Mouse (Mus musculus): ENCODE data around the gene Emc7.

DNA sequence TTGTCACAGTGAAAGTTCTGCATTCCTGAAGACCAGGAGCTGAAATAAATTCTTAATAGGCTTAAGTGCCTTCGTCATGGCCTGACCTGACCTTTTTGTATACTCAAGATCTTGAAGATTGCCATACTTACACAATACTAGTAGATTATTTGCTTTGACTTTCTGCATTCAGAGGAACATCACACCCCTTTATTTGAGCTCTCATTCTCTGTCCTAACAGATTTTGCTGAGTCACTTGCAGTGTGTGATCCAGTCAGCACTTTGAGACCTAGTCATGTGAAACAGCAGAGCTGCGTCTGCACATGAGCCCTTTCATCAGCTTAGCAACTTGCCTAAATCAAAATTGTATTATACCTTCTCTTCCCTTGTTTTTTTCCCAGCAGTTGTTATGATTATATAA is 21.4 kb upstream of the Emc7 start:
- no peak for TF ChIP-seq CTCF (IDR thresholded peaks at IDR 0.05; ENCODE audit: insufficient read depth, low read length)
- no peak for TF ChIP-seq POLR2A (IDR thresholded peaks at IDR 0.05; ENCODE audit: borderline replicate concordance, extremely low read depth, low read depth, low read length)

Measured in lung, adult 2 months (tissue).